Mouse (Mus musculus) frontal cortex, postnatal 36 days (tissue): ENCODE measurements around the gene Anks1.

Experiments
- DNase-seq, 2 experiments: peaks; one replicate each; pipeline ENCODE4 v3.0.0; 2022; ENCODE audit warnings: low spot score in 2 of 2

Anks1 gene

DNA sequence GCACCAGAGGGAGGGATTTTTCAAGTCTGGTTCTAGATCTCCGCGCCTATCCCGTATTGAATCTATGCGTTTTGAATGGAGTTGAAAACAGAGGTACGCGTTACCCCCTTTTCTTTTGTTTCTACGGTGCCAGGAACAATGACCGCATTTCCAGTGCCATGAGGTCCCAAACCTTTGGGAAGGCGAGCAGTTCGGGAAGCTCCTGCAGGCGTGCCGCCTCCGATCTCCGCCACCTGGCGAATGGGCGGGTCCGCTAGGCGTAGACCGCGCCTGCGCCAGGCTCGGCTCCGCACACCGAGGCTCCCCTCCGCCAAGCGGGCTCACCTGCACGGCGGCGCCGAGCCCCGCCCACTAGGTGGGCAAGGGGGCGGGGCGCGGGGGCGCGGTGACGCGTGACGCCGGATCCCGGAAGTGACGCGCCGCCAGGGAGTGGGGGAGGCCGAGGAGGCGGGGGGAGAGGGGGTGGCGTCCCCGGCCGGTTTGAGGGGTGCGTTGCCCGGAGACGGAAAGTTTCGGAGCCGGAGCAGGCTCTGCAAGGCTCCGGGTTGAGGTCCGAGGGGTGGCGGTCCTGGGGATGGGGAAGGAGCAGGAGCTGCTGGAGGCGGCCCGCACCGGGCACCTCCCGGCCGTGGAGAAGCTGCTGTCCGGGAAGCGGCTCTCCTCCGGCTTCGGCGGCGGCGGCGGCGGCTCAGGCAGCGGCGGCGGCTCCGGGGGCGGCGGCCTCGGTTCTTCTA lies at the start of gene Anks1:
Anks1 (plus strand) TSS at position 419 of the 734 bp plus-strand sequence.
- peak; percentile 71 to 78 for DNase-seq

DNA sequence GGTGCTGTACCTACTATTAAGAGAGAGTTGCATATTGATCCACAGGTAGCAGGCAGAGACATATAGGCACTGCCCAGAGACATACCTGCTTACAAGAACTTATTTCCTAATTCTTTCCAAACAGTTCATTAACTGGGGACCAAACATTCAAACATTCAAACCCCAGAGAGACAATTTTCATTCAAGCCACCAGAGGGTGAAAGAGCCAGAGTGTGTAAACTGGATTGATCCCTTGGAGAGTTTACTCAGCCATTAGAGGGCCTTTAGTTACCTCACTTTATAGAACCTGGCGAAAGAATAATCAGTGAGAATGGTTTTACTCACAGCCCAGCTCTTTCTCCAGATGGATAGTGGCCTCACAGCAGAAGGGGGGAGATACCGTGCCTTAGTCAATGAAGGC lies 43.6 kb upstream of the Anks1 start:
- DNase-seq = no peak

DNA sequence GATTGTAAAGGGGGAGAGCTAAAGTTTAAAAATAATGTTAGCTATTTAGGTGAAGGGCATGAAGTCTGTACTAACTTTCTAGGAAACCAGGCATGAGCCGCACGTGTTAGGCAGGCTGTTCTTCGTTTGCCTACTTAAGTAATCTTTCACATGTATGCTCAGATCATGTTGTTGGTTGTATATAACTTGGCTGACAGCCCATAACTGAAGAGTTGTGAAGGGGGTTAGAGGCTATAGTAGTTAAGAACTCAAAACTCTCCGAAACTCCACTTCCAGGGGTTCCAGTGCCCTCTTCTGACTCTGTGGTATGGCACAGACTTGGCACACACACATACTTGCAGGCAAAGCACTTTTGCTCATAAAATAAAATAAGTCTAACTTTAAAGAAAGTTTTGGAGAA lies 42.4 kb upstream of the Anks1 start:
- DNase-seq = no peak

- peak; percentile 30 to 60 for DNase-seq
Observed at GRCm38 (mm10) chr17:27871851-27872250, 37.3 kb upstream of the Anks1 start.

GRCm38 (mm10) chr17:27873583-27873982 lies 35.5 kb upstream of the Anks1 start:
- no peak for DNase-seq

DNA sequence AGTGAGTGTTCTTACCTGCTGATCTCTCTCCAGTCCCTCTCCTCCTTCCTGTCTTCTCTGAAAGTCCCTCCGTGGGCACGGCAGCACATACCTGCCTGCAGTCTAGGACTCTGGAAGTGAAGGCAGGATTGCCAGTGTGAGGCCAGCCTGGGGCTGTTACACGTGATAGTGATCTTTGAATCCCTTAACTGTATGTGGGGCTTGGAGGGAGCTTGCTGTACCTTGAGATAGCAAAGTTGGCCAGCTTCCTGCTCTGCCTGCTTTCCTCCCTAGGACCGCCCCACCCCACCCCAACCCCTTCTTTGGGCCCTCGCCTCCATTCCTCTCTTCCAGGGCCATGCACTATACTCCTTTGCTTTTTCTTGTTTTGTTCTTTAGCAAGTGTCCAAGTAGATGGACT lies 34.6 kb upstream of the Anks1 start:
- no peak for DNase-seq

DNA sequence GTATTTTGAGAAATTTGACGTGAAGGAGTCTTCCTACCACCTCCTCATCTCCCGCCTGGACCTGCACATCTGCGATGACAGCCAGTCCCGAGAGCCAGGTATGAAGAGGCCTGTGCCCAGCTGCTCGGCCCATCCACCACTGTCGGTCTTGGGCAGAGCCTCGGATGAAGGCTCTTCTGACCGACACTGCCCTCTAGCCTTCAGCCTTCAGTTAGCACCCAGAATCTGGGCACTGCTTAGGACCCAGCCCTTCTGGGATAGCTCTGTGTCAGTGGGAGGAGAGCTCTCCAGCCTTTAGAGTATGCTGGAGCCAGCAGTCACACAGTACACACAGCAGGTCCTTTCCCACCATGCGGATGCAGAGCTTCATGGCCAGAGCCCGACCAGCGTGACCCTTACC lies 27.6 kb upstream of the Anks1 start:
- DNase-seq = no peak

- DNase-seq = no peak
Observed at GRCm38 (mm10) chr17:27883129-27883528, 26.0 kb upstream of the Anks1 start.

GRCm38 (mm10) chr17:27883994-27884393 lies 25.1 kb upstream of the Anks1 start:
- DNase-seq = no peak

DNA sequence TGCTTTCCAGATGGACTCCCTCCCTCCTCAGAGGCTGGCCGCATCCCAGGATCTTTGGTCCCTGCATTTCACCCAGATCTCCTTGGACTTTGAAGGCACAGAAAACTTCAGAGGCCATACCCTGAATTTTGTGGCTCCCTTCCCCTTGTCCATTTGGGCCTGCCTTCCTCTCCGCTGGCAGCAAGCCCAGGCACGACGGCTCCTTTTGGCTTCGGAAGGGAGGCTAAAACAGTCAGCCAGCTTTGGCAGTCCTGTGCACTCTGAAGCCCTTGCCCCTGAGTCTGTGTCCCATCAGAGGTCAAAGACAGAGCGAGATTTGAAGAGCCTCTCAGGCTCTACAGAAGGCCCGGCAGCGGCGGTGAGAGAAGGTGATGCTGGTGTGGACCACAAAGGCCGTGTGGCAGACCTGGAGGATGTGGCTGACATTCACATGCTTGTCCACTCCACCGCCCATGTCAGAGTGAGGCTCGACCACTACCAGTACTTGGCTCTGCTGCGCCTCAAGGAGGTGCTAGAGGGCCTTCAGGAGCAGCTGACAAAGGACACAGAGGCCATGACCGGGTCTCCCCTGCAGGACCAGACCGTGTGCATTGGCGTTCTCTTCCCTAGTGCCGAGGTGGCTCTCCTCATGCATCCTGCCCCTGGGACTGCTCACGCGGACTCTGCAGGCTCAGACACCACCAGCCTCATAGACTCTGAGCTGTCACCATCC lies 22.5 kb upstream of the Anks1 start:
- no peak for DNase-seq

GRCm38 (mm10) chr17:27907512-27908205 lies 1.4 kb upstream of the Anks1 start:
- DNase-seq = peak; percentile 97

- no peak for DNase-seq
Observed at GRCm38 (mm10) chr17:27908206-27908887, 759 bp upstream of the Anks1 start.

DNA sequence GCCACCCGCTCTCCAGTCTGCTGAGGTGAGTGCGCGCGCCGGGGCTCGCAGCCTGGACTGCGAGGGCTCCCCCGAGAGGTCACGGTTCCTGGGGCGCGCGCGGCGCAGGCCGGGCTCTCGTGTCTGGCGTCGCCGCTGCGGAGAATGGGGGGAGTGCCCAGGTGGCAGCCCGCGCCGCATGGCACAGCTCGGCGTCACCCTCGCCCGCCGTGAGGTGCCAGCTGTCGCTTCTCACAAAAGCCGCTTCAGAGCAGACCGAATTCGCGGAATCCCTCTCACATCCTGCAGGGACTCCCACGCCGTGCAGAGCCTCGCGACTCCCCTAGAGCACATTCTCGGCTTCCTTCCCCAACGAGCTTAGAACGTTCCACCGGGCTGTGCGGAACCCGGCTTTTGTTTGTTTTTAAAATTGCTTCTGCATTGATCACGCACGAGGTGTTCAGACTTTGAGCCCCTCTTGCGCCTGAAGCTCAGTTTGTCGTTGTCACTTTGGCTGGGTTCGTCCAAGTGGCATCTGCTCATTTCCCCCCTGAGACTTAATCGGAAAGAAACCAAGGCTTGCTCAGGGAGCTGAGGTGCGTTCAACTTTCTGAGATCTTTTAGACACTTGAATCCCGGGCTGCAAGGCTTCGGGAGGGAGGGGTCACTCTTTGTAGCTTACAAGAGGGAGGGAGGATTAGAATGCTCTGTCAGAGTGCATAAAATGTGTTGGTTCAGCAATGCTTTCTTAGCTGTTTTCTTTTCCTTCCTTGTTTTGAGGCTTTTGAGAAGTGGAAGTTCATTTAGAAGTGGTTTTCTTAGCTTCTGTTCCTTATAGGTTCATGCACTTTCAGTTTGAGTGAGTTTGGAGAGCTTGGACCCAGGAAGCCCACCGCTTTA lies 755 bp downstream of the Anks1 start, which contains the start of gene Taf11:
Taf11 (minus strand) TSS at position 223 of the 879 bp plus-strand sequence.
- DNase-seq = peak in 1 of 2 experiments; percentile 79

- DNase-seq = no peak
Observed at GRCm38 (mm10) chr17:27911371-27911770, 2.3 kb downstream of the Anks1 start.

GRCm38 (mm10) chr17:27914742-27915141 lies 5.6 kb downstream of the Anks1 start:
- DNase-seq = no peak

DNA sequence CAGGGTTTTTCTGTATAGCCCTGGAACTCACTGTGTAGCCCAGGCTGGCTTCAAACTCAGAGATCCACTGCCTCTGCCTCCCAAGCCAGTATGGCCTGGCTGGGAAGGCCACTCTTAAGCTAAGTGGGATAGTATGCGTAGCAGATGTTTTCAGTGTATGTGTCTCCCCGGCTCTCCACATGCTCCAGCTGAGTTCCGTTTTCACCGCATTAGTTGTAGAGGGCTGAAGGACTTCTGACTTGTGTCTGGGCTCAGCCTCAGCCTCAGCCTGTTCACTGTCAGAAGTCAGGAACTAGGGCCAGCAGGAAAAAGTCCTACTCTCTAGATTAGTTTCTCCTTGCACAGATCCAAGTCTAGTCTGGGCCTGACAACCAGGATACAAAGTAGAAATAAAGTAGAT lies 7.3 kb downstream of the Anks1 start:
- no peak for DNase-seq

GRCm38 (mm10) chr17:27920676-27921075 lies 11.6 kb downstream of the Anks1 start:
- no peak for DNase-seq

DNA sequence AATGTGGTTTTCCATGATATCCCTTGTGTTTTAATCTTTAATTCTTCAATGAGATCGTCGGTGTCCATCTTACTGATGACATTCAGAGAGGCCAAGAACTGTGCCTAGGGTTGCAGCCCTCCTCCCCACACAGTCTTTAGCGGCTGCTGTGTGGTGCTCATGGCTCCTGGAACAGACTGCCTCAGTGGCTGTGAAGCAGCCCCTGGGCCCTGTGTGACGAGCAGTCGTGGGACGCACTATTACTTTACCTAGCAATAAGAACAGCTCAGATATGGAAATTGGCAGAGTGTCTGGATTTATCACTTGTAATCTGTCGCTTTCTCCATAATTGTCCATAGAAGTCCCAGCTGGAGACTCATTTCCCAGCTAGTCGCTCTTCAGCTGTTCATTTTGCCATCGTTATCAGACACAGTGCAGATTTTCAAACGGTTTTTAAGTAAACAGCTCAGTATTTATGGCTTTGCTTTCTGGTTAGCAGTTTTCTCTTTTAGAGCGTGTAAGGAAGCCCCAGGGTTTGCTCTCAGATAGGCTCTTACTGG lies 13.1 kb downstream of the Anks1 start:
- DNase-seq = no peak

- DNase-seq = no peak
Observed at GRCm38 (mm10) chr17:27925054-27925453, 15.9 kb downstream of the Anks1 start.

GRCm38 (mm10) chr17:27925504-27925903 lies 16.4 kb downstream of the Anks1 start:
- DNase-seq = no peak

DNA sequence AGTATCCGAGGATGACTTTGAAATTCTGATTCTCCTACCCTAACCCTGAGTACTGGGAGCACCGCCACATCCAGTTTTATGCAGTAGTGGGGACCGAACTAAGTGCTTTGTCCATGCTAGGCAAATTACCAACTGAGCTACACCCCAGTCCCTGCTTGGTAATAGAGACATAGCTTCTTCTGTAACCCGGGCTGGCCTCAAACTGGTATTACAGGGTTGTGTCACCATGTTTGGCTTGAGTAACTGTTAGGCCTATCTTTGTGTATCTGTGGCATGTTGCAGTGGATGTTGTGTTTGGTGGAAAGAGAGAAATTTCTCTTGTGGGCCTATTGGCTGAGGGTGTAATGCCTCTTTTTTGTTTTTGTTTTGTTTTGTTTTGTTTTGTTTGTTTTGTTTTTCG lies 21.2 kb downstream of the Anks1 start:
- DNase-seq = no peak
